Mouse (Mus musculus): Measurements from ENCODE around the gene Pnpla1.

- TF ChIP-seq EP300 (IDR thresholded peaks at IDR 0.05; ENCODE audit: insufficient read depth, low read depth, low read length) (no peak), CTCF (IDR thresholded peaks at IDR 0.05; ENCODE audit: low read depth, low read length) (no peak), POLR2A (IDR thresholded peaks at IDR 0.05; ENCODE audit: insufficient read depth, low read length) (no peak)
Measured at GRCm38 (mm10) chr17:28832040-28832439, 26.2 kb upstream of the Pnpla1 start.

All from ES-Bruce4 (cell line).